Mouse (Mus musculus): ENCODE data around the gene Tmcc2.
A peak's percentile ranks its signal among the peaks of the same experiment; 100 is the strongest.

The Tmcc2 gene

GRCm38 (mm10) chr1:132389886-132390585 is 1.0 kb downstream of the Tmcc2 start:
- DNase-seq = peak; percentile 83 to 89

GRCm38 (mm10) chr1:132388813-132389803 is 2.0 kb downstream of the Tmcc2 start:
- DNase-seq = peak in 1 of 2 experiments; percentile 23

GRCm38 (mm10) chr1:132387943-132388342 is 3.1 kb downstream of the Tmcc2 start:
- DNase-seq = peak in 1 of 2 experiments; percentile 48

- no peak for DNase-seq
Measured at GRCm38 (mm10) chr1:132386266-132386665, 4.8 kb downstream of the Tmcc2 start.

- DNase-seq = peak in 1 of 2 experiments; percentile 61
Measured at GRCm38 (mm10) chr1:132385711-132386110, 5.4 kb downstream of the Tmcc2 start.

- peak in 1 of 2 experiments; percentile 25 for DNase-seq
Measured at GRCm38 (mm10) chr1:132385266-132385665, 5.8 kb downstream of the Tmcc2 start.

- DNase-seq = peak in 1 of 2 experiments; percentile 53
Measured at GRCm38 (mm10) chr1:132384001-132384554, 7.0 kb downstream of the Tmcc2 start.

- peak in 1 of 2 experiments; percentile 69 for DNase-seq
Measured at GRCm38 (mm10) chr1:132381929-132382328, 9.2 kb downstream of the Tmcc2 start.

GRCm38 (mm10) chr1:132380550-132381100 is 10.5 kb downstream of the Tmcc2 start:
- DNase-seq = peak in 1 of 2 experiments; percentile 48

- DNase-seq = no peak
Measured at GRCm38 (mm10) chr1:132377811-132378210, 13.3 kb downstream of the Tmcc2 start.

GRCm38 (mm10) chr1:132377055-132377365 is 14.1 kb downstream of the Tmcc2 start:
- no peak for DNase-seq

GRCm38 (mm10) chr1:132376211-132377054 is 14.6 kb downstream of the Tmcc2 start:
- DNase-seq = no peak

GRCm38 (mm10) chr1:132375256-132375655 is 15.8 kb downstream of the Tmcc2 start:
- DNase-seq = no peak

GRCm38 (mm10) chr1:132374873-132375244 is 16.2 kb downstream of the Tmcc2 start:
- DNase-seq = no peak

GRCm38 (mm10) chr1:132374140-132374872 is 16.8 kb downstream of the Tmcc2 start:
- DNase-seq = peak in 1 of 2 experiments; percentile 62

- DNase-seq = no peak
Measured at GRCm38 (mm10) chr1:132372896-132373534, 18.1 kb downstream of the Tmcc2 start.

GRCm38 (mm10) chr1:132372354-132372753 is 18.7 kb downstream of the Tmcc2 start:
- no peak for DNase-seq

- DNase-seq = no peak
Measured at GRCm38 (mm10) chr1:132371298-132372081, 19.6 kb downstream of the Tmcc2 start.

GRCm38 (mm10) chr1:132370681-132371173 is 20.4 kb downstream of the Tmcc2 start:
- DNase-seq = no peak
